Mouse (Mus musculus): ENCODE results near the gene Pgm5. TPM values are rescaled to one million over a fixed set of nuclear protein-coding genes. Genes with fewer than 3 reads are reported as not detected.

Gene Pgm5
- polyA plus RNA-seq, 2 experiments: 0.08 to 0.28 TPM

- Histone ChIP-seq H3K27ac (no peak overlapping the region), H3K9me3 (ENCODE audit: control insufficient read depth, low read length) (no peaks in the 10 kb centered on the region), H3K4me2 (ENCODE audit: low read depth) (no peak overlapping the region), H3K36me3 (replicated peaks; ENCODE audit: control insufficient read depth, insufficient read depth, low read depth) (no peaks in the 10 kb centered on the region), H3K27me3 (ENCODE audit: control insufficient read depth, insufficient read depth, low read length) (no peaks in the 10 kb centered on the region), H3K9ac (replicated peaks) (no peak overlapping the region), H3K4me1 (replicated peaks; ENCODE audit: control insufficient read depth in 2 of 2, insufficient read depth in 2 of 2, low read length in 1 of 2) (no peaks in the 10 kb centered on the region), H3K4me3 (ENCODE audit: insufficient read depth in 1 of 2, low read depth in 2 of 2, low read length in 2 of 2) (no peak overlapping the region)
- WGBS (ENCODE audit: insufficient replicate concordance): 58% methylated on average over 9 of the region's 9 CpGs
- no peak for ATAC-seq (ENCODE audit: insufficient read depth)
- DNase-seq (ENCODE audit: low read depth in 3 of 3, low spot score in 3 of 3): no peak
- TF ChIP-seq CTCF (IDR thresholded peaks at IDR 0.05; ENCODE audit: low read depth): no peak
- no peak for TF ChIP-seq EP300 (IDR thresholded peaks at IDR 0.05; ENCODE audit: low read depth)
Observed at GRCm38 (mm10) chr19:24653230-24653799, 208.3 kb downstream of the Pgm5 start.

- DNase-seq (ENCODE audit: low read depth in 3 of 3, low spot score in 3 of 3) (no peak), ATAC-seq (ENCODE audit: insufficient read depth) (no peak)
- no peak overlapping the region for H3K4me2 ChIP-seq (ENCODE audit: low read depth)
- no peak for TF ChIP-seq CTCF (IDR thresholded peaks at IDR 0.05; ENCODE audit: low read depth)
- TF ChIP-seq EP300 (IDR thresholded peaks at IDR 0.05; ENCODE audit: low read depth): no peak
- H3K9ac ChIP-seq (replicated peaks): no peak overlapping the region
- H3K4me1 ChIP-seq (replicated peaks; ENCODE audit: control insufficient read depth in 2 of 2, insufficient read depth in 2 of 2, low read length in 1 of 2): no peaks in the 10 kb centered on the region
- no peaks in the 10 kb centered on the region for H3K9me3 ChIP-seq (ENCODE audit: control insufficient read depth, low read length)
- H3K4me3 ChIP-seq (ENCODE audit: insufficient read depth in 1 of 2, low read depth in 2 of 2, low read length in 2 of 2): no peak overlapping the region
- no peak overlapping the region for H3K27ac ChIP-seq
- 39% methylated on average over 6 of the region's 6 CpGs for WGBS (ENCODE audit: insufficient replicate concordance)
- no peaks in the 10 kb centered on the region for H3K36me3 ChIP-seq (replicated peaks; ENCODE audit: control insufficient read depth, insufficient read depth, low read depth)
- H3K27me3 ChIP-seq (ENCODE audit: control insufficient read depth, insufficient read depth, low read length): no peaks in the 10 kb centered on the region
Observed at GRCm38 (mm10) chr19:24652342-24653019, 209.2 kb downstream of the Pgm5 start.

- TF ChIP-seq CTCF (IDR thresholded peaks at IDR 0.05; ENCODE audit: low read depth) (no peak), EP300 (IDR thresholded peaks at IDR 0.05; ENCODE audit: low read depth) (no peak)
- Histone ChIP-seq H3K4me1 (replicated peaks; ENCODE audit: control insufficient read depth in 2 of 2, insufficient read depth in 2 of 2, low read length in 1 of 2) (no peaks in the 10 kb centered on the region), H3K36me3 (replicated peaks; ENCODE audit: control insufficient read depth, insufficient read depth, low read depth) (no peaks in the 10 kb centered on the region), H3K27me3 (ENCODE audit: control insufficient read depth, insufficient read depth, low read length) (no peaks in the 10 kb centered on the region), H3K9me3 (ENCODE audit: control insufficient read depth, low read length) (no peaks in the 10 kb centered on the region), H3K27ac (no peak overlapping the region), H3K4me3 (ENCODE audit: insufficient read depth in 1 of 2, low read depth in 2 of 2, low read length in 2 of 2) (no peak overlapping the region), H3K9ac (replicated peaks) (no peak overlapping the region), H3K4me2 (ENCODE audit: low read depth) (no peak overlapping the region)
- no peak for DNase-seq (ENCODE audit: low read depth in 3 of 3, low spot score in 3 of 3)
- ATAC-seq (ENCODE audit: insufficient read depth): no peak
- WGBS (ENCODE audit: insufficient replicate concordance): 50% methylated on average over 2 of the region's 2 CpGs
Observed at GRCm38 (mm10) chr19:24651595-24651994, 210.1 kb downstream of the Pgm5 start.

GRCm38 (mm10) chr19:24650428-24650827, 211.2 kb downstream of the Pgm5 start:
- Histone ChIP-seq H3K9ac (replicated peaks) (no peak overlapping the region), H3K27me3 (ENCODE audit: control insufficient read depth, insufficient read depth, low read length) (no peaks in the 10 kb centered on the region), H3K9me3 (ENCODE audit: control insufficient read depth, low read length) (no peaks in the 10 kb centered on the region), H3K4me1 (replicated peaks; ENCODE audit: control insufficient read depth in 2 of 2, insufficient read depth in 2 of 2, low read length in 1 of 2) (no peaks in the 10 kb centered on the region), H3K27ac (no peak overlapping the region), H3K4me2 (ENCODE audit: low read depth) (no peak overlapping the region), H3K4me3 (ENCODE audit: insufficient read depth in 1 of 2, low read depth in 2 of 2, low read length in 2 of 2) (no peak overlapping the region), H3K36me3 (replicated peaks; ENCODE audit: control insufficient read depth, insufficient read depth, low read depth) (no peaks in the 10 kb centered on the region)
- ATAC-seq (ENCODE audit: insufficient read depth): no peak
- no peak for DNase-seq (ENCODE audit: low read depth in 3 of 3, low spot score in 3 of 3)
- TF ChIP-seq CTCF (IDR thresholded peaks at IDR 0.05; ENCODE audit: low read depth) (no peak), EP300 (IDR thresholded peaks at IDR 0.05; ENCODE audit: low read depth) (no peak)
- 72% methylated on average over 8 of the region's 8 CpGs for WGBS (ENCODE audit: insufficient replicate concordance)

GRCm38 (mm10) chr19:24648016-24648415, 213.6 kb downstream of the Pgm5 start:
- H3K27me3 ChIP-seq (ENCODE audit: control insufficient read depth, insufficient read depth, low read length): no peaks in the 10 kb centered on the region
- no peaks in the 10 kb centered on the region for H3K9me3 ChIP-seq (ENCODE audit: control insufficient read depth, low read length)
- no peak for TF ChIP-seq CTCF (IDR thresholded peaks at IDR 0.05; ENCODE audit: low read depth)
- TF ChIP-seq EP300 (IDR thresholded peaks at IDR 0.05; ENCODE audit: low read depth): no peak
- no peak overlapping the region for H3K4me2 ChIP-seq (ENCODE audit: low read depth)
- 67% methylated on average over 8 of the region's 8 CpGs for WGBS (ENCODE audit: insufficient replicate concordance)
- no peak overlapping the region for H3K4me3 ChIP-seq (ENCODE audit: insufficient read depth in 1 of 2, low read depth in 2 of 2, low read length in 2 of 2)
- no peak overlapping the region for H3K9ac ChIP-seq (replicated peaks)
- no peaks in the 10 kb centered on the region for H3K4me1 ChIP-seq (replicated peaks; ENCODE audit: control insufficient read depth in 2 of 2, insufficient read depth in 2 of 2, low read length in 1 of 2)
- no peak for DNase-seq (ENCODE audit: low read depth in 3 of 3, low spot score in 3 of 3)
- no peak overlapping the region for H3K27ac ChIP-seq
- no peaks in the 10 kb centered on the region for H3K36me3 ChIP-seq (replicated peaks; ENCODE audit: control insufficient read depth, insufficient read depth, low read depth)
- ATAC-seq (ENCODE audit: insufficient read depth): no peak
